Mouse (Mus musculus) thymus, postnatal 4 days (tissue): ENCODE data around the gene BC048507.
"Not testable (repeated sequence)": the region's sequence is repeated elsewhere in the genome, so short reads cannot be mapped to it uniquely, and the experiment has no call there.

Experiments used
- DNase-seq: peaks from one replicate; pipeline ENCODE4 v3.0.0; 2021

BC048507 gene

GRCm38 (mm10) chr13:67863026-67863425, at the start of gene BC048507:
Gene BC048507, plus strand, starts transcription at chr13:67863326.
- no peak for DNase-seq

DNA sequence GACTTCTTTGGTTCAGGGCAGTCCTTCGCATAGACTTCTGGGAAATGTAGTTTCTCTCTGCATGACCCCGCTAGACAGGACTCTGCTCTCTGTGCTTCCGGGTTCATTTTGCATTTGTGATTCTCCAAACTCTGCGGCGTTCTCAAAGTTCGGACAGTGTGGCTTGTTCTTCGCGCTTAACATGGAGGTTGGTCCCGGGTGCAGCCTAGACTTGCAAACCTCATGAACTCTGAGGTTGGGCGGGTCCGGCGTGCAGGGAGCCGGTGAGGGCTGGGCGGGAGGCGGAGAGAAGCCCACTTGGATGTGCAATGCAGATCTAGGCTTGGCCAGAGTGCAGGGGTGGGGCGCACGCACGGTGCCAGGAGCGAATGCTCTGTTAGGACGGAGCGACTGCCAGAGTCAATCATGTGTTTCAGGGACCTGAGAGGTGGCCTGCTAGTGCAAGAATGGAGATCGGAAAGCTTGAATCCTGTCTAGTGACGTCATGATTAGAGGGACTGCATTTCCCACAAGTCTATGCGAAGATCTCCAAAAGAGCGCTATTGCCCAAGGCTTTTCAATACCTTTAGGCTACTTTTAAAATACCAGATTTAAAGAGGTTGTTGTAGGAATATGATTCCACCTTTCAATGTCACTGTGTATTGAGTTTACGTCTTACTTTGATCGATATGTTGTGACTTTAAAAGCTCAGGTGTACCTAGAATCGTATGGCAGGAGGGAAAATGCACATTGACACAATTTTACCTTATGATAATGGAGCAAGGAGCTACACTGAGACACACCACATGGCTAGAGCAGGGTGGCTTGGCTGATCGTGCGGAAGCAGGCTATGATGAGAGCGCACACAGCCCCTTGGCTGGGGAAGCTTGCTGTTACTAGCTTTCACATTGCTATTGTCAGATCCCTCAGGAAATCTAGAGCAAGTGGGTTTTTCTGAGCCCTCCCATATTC, 49.1 kb upstream of the BC048507 start, which contains the start of gene Zfp273:
Gene Zfp273 (plus strand): TSS at position 31 of the 951 bp plus-strand sequence.
- peak; percentile 73 for DNase-seq

- no peak for DNase-seq
Measured at GRCm38 (mm10) chr13:67818636-67819035, 44.5 kb upstream of the BC048507 start.

GRCm38 (mm10) chr13:67830911-67831336, 32.2 kb upstream of the BC048507 start, which contains the start of gene Gm10037:
Gene Gm10037, plus strand, starts transcription at chr13:67831106.
- DNase-seq: peak; percentile 66

DNA sequence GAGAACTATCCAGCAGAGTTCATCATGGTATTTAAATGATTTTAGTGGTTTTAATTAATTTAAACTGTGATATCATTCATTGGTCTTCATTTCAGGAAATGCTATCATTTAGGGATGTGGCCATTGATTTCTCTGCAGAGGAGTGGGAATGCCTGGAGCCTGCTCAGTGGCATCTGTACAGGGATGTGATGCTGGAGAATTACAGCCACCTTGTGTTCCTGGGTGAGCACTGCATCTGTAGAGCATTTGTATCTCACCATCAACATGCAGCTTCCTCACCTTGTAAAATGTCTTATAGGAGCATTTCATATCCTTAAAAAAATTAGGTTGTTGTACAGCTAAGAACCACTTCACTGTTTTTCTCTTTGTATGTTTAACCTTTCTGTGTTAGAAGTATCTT, 30.0 kb upstream of the BC048507 start:
- DNase-seq: not testable (repeated sequence)

DNA sequence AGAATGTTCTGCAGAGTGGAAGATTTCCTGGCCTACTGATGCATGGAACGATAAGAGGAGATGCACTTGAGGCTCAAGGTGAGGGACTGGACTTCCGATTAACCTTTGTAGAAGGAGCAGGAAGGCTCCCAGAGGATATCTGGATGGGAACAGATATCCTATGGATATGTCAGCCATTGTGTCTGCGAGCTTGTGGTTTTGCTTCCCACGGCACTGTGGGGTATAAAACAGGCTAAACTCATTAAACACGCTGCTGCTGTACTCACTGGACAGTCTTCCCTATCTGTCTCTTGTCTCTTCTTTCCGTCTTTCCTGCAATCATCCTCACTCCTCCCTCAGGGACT, 19.4 kb upstream of the BC048507 start:
- DNase-seq: no peak

DNA sequence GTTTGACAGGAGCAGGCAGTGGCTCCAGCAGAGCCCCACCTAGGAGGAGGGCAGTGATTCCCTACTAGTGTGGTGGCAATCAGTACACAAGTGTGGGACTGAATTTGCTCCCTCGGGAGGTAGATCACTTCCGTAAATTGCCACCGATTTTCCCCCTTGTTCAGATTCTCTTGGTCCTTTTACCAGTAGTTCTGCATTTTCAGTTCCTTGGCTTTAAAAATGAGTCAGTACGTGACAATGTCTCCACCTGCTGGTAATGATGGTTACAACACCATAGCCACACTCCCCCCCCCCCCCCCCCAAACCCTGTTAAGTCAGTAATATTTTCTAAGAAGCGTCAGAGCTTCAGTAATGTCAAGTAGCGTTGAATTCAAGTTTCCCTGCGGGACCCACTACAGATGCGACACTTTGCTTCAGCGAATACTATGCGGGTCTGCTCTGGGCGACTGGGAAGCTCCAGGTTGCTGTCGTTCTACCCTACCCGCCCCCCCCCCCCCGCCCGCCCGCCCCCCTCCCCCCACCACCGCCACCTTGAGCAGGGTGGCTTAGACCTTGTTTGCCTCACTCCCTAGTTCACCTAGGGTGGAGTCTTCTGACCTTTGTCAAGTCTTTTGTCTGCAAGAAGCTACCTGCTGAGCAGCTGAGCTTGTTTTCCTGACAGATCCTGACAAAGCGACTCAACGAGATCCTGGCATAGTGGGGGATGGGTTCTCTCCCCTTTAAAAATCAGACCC, 18.8 kb upstream of the BC048507 start:
- peak; percentile 58 for DNase-seq

DNA sequence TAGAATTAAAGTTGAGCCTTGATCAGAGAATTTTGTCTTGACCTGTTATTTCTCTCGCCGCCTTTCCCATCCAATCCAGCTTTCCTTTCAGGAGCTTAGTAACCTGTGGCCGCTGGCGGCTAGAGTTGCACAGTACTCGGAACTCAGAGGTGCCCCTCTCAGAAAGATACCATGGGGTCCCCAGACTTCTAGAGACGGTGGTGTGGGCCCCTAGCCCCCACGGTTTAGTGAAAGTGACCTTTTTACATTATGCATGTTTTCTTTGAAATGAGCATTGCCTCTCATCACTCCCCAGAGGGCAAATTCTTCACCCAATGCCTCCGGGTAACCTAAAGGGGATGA, 18.3 kb upstream of the BC048507 start:
- no peak for DNase-seq

DNA sequence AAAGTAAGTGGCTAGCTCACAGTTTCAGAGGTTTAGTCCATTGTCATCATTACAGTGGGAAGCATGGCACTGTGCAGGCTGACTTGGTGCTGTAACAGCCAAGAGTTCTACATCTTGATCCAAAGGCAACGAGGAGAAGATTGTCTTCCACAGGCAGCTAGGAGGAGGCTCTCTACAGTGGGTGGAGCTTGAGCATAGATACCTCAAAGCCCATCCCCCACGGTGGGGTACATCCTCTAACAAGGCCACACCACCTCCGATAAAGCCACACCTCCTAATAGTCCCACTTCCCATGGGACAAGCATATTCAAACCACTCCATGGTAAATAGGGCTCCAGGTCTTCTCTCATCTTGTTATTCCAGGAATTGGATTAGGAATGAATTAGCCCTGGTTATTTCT, 12.8 kb upstream of the BC048507 start:
- DNase-seq: no peak

GRCm38 (mm10) chr13:67853130-67853529, 10.0 kb upstream of the BC048507 start:
- no peak for DNase-seq

DNA sequence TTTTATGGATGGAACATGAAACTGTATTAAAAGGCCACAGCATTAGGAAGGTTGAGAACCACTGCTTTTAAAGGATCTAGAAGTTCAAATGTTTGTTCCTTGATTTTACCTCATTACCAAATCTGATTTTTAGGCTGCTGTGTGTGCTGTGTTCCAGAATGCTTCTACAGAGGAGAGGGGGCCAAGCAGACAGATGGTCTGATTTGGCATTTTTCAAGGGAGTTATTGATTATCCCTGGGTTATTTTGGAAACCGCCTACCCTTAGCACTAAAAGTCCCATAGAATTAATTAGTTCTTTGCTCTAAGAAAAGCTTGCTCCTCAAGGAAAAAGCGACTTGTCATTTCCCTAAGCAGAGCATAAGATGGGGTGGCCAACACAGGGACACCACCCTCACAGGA, 9.1 kb upstream of the BC048507 start:
- DNase-seq: no peak

GRCm38 (mm10) chr13:67857317-67857716, 5.8 kb upstream of the BC048507 start:
- no peak for DNase-seq

- no peak for DNase-seq
Measured at GRCm38 (mm10) chr13:67862508-67862907, 618 bp upstream of the BC048507 start.

DNA sequence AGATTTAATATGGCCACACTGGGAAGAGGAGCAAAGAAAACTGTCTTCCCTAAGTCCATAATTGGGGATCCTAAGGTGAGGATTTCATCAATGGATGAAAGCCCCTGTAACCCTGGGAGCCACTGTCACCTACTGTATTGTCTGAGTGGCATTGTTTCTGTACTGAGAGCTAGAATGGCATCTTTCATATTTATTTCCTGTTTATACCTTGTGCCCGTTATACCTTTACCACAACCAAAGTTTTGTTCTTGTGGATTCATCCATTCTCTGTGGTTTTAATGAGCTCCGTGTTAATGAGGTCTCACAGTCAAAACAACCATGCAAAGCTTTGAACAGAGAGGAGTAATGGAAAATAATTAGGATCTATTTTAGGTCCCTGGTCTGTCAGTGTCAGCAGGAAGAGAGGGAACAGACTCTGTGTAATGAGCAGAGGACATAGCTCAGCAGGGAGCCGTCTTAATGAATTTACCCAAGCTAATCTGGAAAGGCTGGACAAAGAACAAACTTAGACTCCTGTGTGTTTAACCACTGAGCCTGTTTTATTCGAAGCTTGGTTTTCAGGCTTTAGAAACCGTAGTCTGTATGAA, 1.7 kb downstream of the BC048507 start:
- DNase-seq: no peak

- peak; percentile 41 for DNase-seq
Measured at GRCm38 (mm10) chr13:67867899-67868298, 4.8 kb downstream of the BC048507 start.

DNA sequence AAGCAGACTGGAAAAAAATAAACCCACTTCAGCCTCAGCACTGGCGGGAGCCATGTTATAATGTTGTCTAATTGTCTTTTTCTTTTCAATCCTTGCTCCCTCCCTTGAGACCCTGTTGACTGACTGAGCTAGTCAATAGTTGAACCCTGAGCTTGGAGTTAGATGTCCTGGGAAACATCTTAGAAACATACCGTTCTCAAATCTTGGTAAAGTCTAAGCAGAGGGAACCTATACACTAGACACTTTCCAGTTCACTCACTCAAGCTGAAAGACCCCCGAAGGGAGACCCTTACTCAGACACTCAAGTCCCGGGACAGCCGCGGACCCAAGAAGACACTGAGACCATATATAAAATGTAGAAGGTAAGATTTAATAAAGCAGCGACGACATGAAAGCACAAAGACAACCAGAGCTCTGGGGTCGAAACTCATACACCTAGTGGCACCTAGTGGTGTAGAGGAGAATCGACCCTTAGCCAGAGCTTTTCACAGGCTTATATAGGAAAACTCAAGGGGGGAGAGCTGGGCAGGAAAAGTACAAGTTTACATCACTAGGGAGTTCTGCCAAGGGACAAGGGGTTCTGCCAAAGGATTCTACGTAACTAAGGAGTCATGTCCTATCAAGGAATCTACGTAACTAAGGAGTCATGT, 13.0 kb downstream of the BC048507 start:
- DNase-seq: not testable (repeated sequence)

- DNase-seq: no peak
Measured at GRCm38 (mm10) chr13:67876699-67877254, 13.7 kb downstream of the BC048507 start.

GRCm38 (mm10) chr13:67883966-67884365, 20.8 kb downstream of the BC048507 start:
- no peak for DNase-seq

DNA sequence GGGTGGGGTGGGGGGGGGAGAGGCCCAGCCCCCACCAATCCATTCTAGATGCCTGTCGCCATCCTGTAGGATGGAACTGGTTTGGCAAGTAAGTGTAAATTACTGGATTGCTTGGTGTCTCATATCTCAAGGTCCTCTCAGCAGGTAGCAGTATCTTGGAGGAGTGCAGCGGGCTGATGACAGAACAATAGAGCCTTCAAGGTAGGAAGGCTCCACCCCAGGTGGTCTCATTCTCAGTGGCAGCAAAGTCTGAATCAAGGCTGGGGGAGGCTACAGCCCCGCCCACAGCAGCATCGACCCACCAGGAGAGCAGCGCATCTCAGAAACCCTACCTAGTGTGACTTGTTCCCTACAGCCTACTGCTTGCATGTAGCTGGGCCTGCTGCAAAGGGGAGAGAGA, 46.6 kb downstream of the BC048507 start:
- no peak for DNase-seq
